10 mouse cellular contexts compared by ENCODE assay signal in the genomic region with DNA sequence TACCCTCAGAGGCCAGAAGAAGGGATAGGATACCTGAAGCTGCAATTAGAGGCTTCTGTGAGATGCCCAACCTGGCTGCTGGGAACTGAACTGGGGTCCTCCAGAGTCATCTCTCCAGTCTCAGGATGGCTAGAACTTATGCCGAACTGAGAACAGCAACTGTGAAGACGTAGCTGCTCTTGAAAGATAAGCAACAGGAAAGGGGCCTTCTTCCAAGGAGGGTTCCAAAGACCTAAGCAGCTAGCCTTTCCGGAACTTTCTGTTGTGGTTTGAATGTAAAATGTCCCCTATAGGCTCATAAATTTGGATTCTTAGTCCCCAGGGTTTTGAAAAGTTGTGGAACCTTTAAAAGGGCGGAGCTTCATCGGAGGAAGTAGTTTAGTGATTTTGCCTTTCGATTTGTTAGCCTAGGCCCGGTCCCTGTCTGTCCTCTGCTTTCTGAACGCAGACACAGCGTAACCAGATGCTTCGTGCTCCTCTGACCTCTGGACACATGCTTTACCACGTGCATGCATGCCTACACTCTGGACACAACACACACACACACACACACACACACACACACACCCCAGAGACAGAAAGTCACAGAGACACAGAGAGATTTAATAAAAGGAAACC. TPM values are rescaled to one million over a fixed set of nuclear protein-coding genes. Genes with fewer than 3 reads are reported as not detected.
A peak's percentile ranks its signal among the peaks of the same experiment; 100 is the strongest.
DNase-seq lines count a peak whose midpoint lies in the region; ATAC-seq and TF ChIP-seq lines count a peak whose summit lies in the region.
"Had no signal": no experiment of that assay in that cellular context is flagged by ENCODE, and none has a peak within 500 bp of the region (broad histone marks: within the 10 kb centered on the region; RNA-seq: fewer than 3 reads in every experiment).

No protein-coding gene starts in this region.

- peak; percentile 68 for ATAC-seq in lung, embryonic 14.5 days (ENCODE audit: insufficient read depth)
- ATAC-seq in hematopoietic stem cell, adult 5-6 weeks (replicated peaks in 1 of 2; ENCODE audit: insufficient read depth in 1 of 2, low FRiP score in 2 of 2, low TSS enrichment in 1 of 2, low read depth in 1 of 2, poor library complexity in 2 of 2, severe bottlenecking in 2 of 2) = peak; percentile 8 to 16; a peak in 1 of 4 replicates

- H3K4me3 ChIP-seq in lung, embryonic 14.5 days (ENCODE audit: low read depth, low read length) = no peak overlapping the region
- no peak overlapping the region; the same call in none of the 2 replicates for H3K4me3 ChIP-seq in liver, adult 2 months (ENCODE audit: insufficient read depth, low read depth, low read length)
- peak overlapping the region; percentile 28; the same call in 1 of the 2 replicates for H3K4me3 ChIP-seq in small intestine, adult 2 months (ENCODE audit: low read depth, low read length)
- no peak overlapping the region for H3K4me3 ChIP-seq in left cerebral cortex, adult 2 months
- H3K4me3 ChIP-seq: heart, embryonic 13.5 days; neural tube, embryonic 13.5 days had no signal

- H3K9ac ChIP-seq in lung, embryonic 14.5 days = no peak overlapping the region
- peak overlapping the region; percentile 25 for H3K9ac ChIP-seq in liver, adult 2 months (ENCODE audit: low read depth, low read length)
- H3K9ac ChIP-seq: heart, embryonic 13.5 days; neural tube, embryonic 13.5 days had no signal

- no peaks in the 10 kb centered on the region for H3K27me3 ChIP-seq in lung, embryonic 14.5 days (ENCODE audit: insufficient read depth, low read length)
- no peaks in the 10 kb centered on the region for H3K27me3 ChIP-seq in liver, adult 2 months (ENCODE audit: control insufficient read depth, insufficient read depth, low read length)
- no peaks in the 10 kb centered on the region for H3K27me3 ChIP-seq in small intestine, adult 2 months (ENCODE audit: control insufficient read depth, insufficient read depth, low read length)
- H3K27me3 ChIP-seq: heart, embryonic 13.5 days; neural tube, embryonic 13.5 days had no signal

- intact Hi-C loops in left cerebral cortex, postnatal 4 days (cut with DNase I) = no loop called here
- intact Hi-C loops in left cerebral cortex, adult 2 months (cut with DNase I) = no loop called here

- peaks cover 10% of the 10 kb centered on the region; the same call in 1 of the 2 replicates for H3K4me1 ChIP-seq in lung, embryonic 14.5 days (ENCODE audit: insufficient read depth)
- H3K4me1 ChIP-seq in liver, adult 2 months (ENCODE audit: control insufficient read depth, insufficient read depth, low read length) = peaks cover 19% of the 10 kb centered on the region
- H3K4me1 ChIP-seq in small intestine, adult 2 months (ENCODE audit: control insufficient read depth, insufficient read depth, insufficient read length, low read length) = peaks cover 8% of the 10 kb centered on the region
- H3K4me1 ChIP-seq: neural tube, embryonic 13.5 days had no signal

- no peaks in the 10 kb centered on the region for H3K36me3 ChIP-seq in lung, embryonic 14.5 days (ENCODE audit: insufficient read depth)
- H3K36me3 ChIP-seq in liver, adult 2 months (ENCODE audit: control insufficient read depth, insufficient read depth, low read length) = no peaks in the 10 kb centered on the region
- no peaks in the 10 kb centered on the region for H3K36me3 ChIP-seq in small intestine, adult 2 months (ENCODE audit: control insufficient read depth, insufficient read depth, low read length)
- H3K36me3 ChIP-seq: heart, embryonic 13.5 days; neural tube, embryonic 13.5 days had no signal

- peak overlapping the region; percentile 78 for H3K27ac ChIP-seq in lung, embryonic 14.5 days (ENCODE audit: low read depth)
- peak overlapping the region; percentile 71 for H3K27ac ChIP-seq in liver, adult 2 months (replicated peaks; ENCODE audit: insufficient read depth, low read depth, low read length)
- peak overlapping the region; percentile 77 for H3K27ac ChIP-seq in small intestine, adult 2 months (ENCODE audit: insufficient read depth, low read depth, low read length)
- H3K27ac ChIP-seq in left cerebral cortex, adult 2 months = no peak overlapping the region
- H3K27ac ChIP-seq: heart, embryonic 13.5 days; neural tube, embryonic 13.5 days had no signal

- DNase-seq in lung, embryonic 14.5 days = peak; percentile 33
- no peak for DNase-seq in lung, postnatal 4 days
- DNase-seq in liver, adult 2 months (ENCODE audit: extremely low read depth, low read depth, low spot score) = peak; percentile 91
- no peak for DNase-seq in left cerebral cortex, postnatal 4 days
- no peak for DNase-seq in cerebellum, adult 9-11 months
- DNase-seq in left cerebral cortex, adult 2 months (ENCODE audit: extremely low spot score in 1 of 2, low spot score in 2 of 2) = no peak

- no peaks in the 10 kb centered on the region for H3K9me3 ChIP-seq in lung, embryonic 14.5 days (ENCODE audit: low read depth, low read length)
- H3K9me3 ChIP-seq: heart, embryonic 13.5 days; neural tube, embryonic 13.5 days had no signal

- peak overlapping the region; percentile 21; the same call in 1 of the 2 replicates for H3K4me2 ChIP-seq in lung, embryonic 14.5 days
- H3K4me2 ChIP-seq: heart, embryonic 13.5 days; neural tube, embryonic 13.5 days had no signal

- no peak for TF ChIP-seq POLR2A in liver, adult 2 months (IDR thresholded peaks at IDR 0.05; ENCODE audit: extremely low read depth, insufficient read depth, low read length)
- no peak for TF ChIP-seq POLR2A in small intestine, adult 2 months (IDR thresholded peaks at IDR 0.05; ENCODE audit: low read depth, low read length)

- H3K79me2 ChIP-seq in liver, adult 2 months (ENCODE audit: control insufficient read depth, insufficient read depth, low read length) = no peaks in the 10 kb centered on the region

- no peak for TF ChIP-seq CTCF in lung, embryonic 14.5 days (IDR thresholded peaks at IDR 0.05; ENCODE audit: low read depth)
- no peak for TF ChIP-seq CTCF in liver, adult 2 months (IDR thresholded peaks at IDR 0.05; ENCODE audit: low read depth, low read length)
- no peak for TF ChIP-seq CTCF in small intestine, adult 2 months (IDR thresholded peaks at IDR 0.05; ENCODE audit: extremely low read depth, insufficient read length, insufficient replicate concordance, low read depth, low read length)
- TF ChIP-seq CTCF in left cerebral cortex, adult 2 months (IDR thresholded peaks at IDR 0.05) = no peak

- 48% methylated on average over 11 of the region's 11 CpGs for WGBS in lung, embryonic 14.5 days
- WGBS in liver, adult 2 months = 25% methylated on average over 11 of the region's 11 CpGs
- WGBS in small intestine, adult 2 months = 39% methylated on average over 11 of the region's 11 CpGs

RNA-seq across cellular contexts. Expression of a gene that starts 29.5 kb away (rescaled TPM):
- 108 and 110 TPM in 2 replicates for polyA plus RNA-seq in lung, embryonic 14.5 days (2014; fragmentation: Nextera tagmentation; extraction: Ambion mirVana)
- 67.7 and 70.2 TPM in 2 replicates for total RNA-seq in hematopoietic stem cell, adult 5-6 weeks (2017)
- total RNA-seq in liver, adult 2 months (2014; rRNA removed) = 39.5 and 52.2 TPM in 2 replicates
- polyA plus RNA-seq in liver, adult 2 months (2012; rRNA removed) = 17.1 and 19.5 TPM in 2 replicates
- 5.1 and 11.7 TPM in 2 replicates for polyA plus RNA-seq in small intestine, adult 2 months (2012; rRNA removed)
- 100 to 1,000 TPM; 227 to 232 TPM for total RNA-seq in left cerebral cortex, postnatal 4 days (2021)
- 100 to 1,000 TPM; 163 to 175 TPM for total RNA-seq in left cerebral cortex, adult 2 months (2021)

Comparison
In these comparisons a context has a peak if more than half of its experiments do, and no peak if none do; other contexts are left out.
1. DNase-seq: peak in lung, embryonic 14.5 days (single experiment) and liver, adult 2 months (single experiment); none in lung, postnatal 4 days (0 of 2), left cerebral cortex, postnatal 4 days (single experiment), cerebellum, adult 9-11 months (single experiment) and left cerebral cortex, adult 2 months (0 of 2).